Mouse (Mus musculus) Patski (cell line): ENCODE data around the gene Irx6. TPM values are rescaled to one million over a fixed set of nuclear protein-coding genes. Genes with fewer than 3 reads are reported as not detected.

ENCODE experiments used
- ATAC-seq: fragments of 100-300 bp; one replicate; pipeline ENCODE4 v1.8.0; 2021
- CTCF ChIA-PET: fragments of 350-600 bp; sonication (Branson Sonifier 250); formaldehyde crosslinking; loops from one replicate; lab custom pipeline; 2022; ENCODE audit warnings: inconsistent platforms; lab: Charles Lee
- POLR2A ChIA-PET: fragments of 350-600 bp; sonication (Branson Sonifier 250); formaldehyde crosslinking; loops from one replicate; lab custom pipeline; 2022; ENCODE audit warnings: antibody characterized with exemption, inconsistent platforms; lab: Charles Lee
- DNase-seq: peaks from one replicate; pipeline ENCODE4 v3.0.0-alpha.2; 2011; ENCODE audit warnings: low read depth, low spot score
- H3K27me3 ChIP-seq: fragments of 371-371 bp; one replicate; pipeline ENCODE4 v1.5.1; 2021
- CTCF ChIP-seq: fragments of 100-300 bp; IDR thresholded peaks from one replicate; pipeline ENCODE4 v1.5.1; 2021
- in situ Hi-C: fragments of 300-500 bp; cut with MboI; formaldehyde crosslinking; loops from 3 replicates; pipeline ENCODE4 v1.11.1; 2018; ENCODE audit warnings: low pct_unique_long_range_greater_than_20kb, mixed read lengths
- polyA plus RNA-seq: library from polyadenylated mRNA; unstranded; gene quantifications from one replicate; pipeline ENCODE4 v1.2.3, GENCODE M21; 2021

Irx6 gene
- polyA plus RNA-seq, 1 experiment from 2014 or later: not detected

DNA sequence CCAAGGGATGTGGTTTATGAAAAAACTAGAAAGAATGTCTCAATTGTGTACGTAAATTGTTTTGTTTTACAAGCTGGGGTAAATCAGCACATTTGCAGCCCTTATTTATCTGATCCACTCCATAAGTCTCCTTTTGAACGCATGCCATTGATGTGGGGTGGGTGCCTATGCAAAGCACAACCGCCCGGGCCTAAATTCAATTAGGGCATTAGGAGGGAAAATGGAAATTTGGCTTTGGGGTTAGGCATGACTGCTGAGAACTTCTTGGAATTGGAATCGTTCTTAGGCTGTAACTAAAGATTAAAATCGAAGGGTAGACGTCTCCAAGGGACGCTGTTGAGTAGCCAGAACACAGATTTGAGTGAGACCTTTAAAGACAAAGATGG, 47.8 kb downstream of the Irx6 start:
- H3K27me3 ChIP-seq: peaks cover 14% of the 10 kb centered on the region
- ATAC-seq: no peak
- in situ Hi-C loops: no loop called here
- no peak for DNase-seq
- POLR2A ChIA-PET: no interaction called here
- CTCF ChIA-PET: interaction anchor here (0.9 kb wide), 1 partner anchor 925 kb away, joined by 3 read pairs; no protein-coding TSS in a partner anchor
- no peak for TF ChIP-seq CTCF

DNA sequence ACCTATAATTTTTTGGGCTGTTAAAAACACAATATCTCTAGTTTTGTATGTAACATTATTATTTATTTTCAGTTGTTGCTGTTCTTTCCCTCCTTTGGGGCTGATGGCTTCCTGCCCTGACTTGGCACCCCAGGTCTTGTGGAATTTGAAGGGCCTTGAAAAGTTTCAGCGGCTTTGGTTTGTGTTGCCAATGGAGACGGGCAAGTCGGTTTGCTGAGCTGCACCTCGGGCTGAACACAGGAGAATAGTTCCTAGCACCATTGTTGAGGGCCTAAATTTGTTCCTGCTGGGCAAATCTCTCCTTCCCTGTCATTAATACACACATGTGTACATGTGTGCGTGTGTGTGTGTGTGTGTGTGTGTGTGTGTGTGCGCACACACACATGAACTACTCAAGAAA, 49.2 kb downstream of the Irx6 start:
- ATAC-seq (no peak), DNase-seq (no peak)
- CTCF ChIA-PET: no interaction called here
- TF ChIP-seq CTCF: no peak
- POLR2A ChIA-PET: no interaction called here
- peaks cover 15% of the 10 kb centered on the region for H3K27me3 ChIP-seq
- in situ Hi-C loops: no loop called here

DNA sequence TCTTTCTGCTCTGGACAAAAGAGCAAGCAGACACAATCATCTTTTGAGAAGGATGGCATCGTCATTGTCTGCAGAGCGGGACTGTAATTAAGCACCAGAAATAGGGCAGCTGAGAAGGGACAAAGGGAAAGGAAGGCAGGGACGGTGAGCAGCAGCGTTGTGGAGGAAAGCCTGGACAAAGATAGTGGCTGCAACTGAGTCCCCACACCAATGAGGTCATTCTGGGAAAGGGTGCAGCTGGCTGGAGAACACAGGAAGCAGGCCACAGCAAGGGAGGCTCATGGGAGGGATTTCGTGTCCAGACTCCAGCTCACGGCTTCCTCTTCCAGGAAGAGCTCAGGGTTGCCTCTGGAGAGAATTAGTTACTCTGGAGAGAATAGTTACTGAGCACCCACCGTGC, 49.9 kb downstream of the Irx6 start:
- DNase-seq (no peak), ATAC-seq (no peak)
- H3K27me3 ChIP-seq: peaks cover 15% of the 10 kb centered on the region
- ChIA-PET POLR2A (no interaction called here), CTCF (no interaction called here)
- TF ChIP-seq CTCF: no peak
- in situ Hi-C loops: no loop called here

DNA sequence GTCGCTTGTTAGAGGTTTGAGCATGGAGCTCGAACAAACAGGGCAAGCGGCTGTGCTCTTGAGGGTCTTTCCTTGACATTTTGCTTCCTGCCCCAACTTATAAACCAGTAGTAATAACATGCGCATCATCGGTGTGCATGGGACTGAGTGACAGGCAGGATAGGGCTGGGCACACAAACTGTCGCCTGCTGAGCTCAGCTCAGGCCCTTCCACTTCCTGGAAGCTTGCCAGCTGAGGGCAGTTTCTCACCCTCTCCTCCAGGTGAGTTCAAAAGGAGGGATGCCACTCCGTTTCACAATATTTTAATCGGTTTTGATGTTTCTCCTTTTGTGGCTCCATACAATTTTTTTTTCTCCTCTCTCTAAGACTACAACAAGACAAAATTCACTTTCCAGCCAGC, 50.3 kb downstream of the Irx6 start:
- in situ Hi-C loops: no loop called here
- no peak for TF ChIP-seq CTCF
- POLR2A ChIA-PET: no interaction called here
- DNase-seq (no peak), ATAC-seq (no peak)
- peaks cover 15% of the 10 kb centered on the region for H3K27me3 ChIP-seq
- CTCF ChIA-PET: no interaction called here

Other genes starting within 250 kb of the Irx6 start
- gene Mmp2, start 153.0 kb downstream of the Irx6 start, polyA plus RNA-seq: 40.5 TPM
- gene Lpcat2, start 181.1 kb downstream of the Irx6 start, polyA plus RNA-seq: 7.9 TPM
- gene Capns2, start 227.1 kb downstream of the Irx6 start, polyA plus RNA-seq: 0.08 TPM